Mouse (Mus musculus) gastrocnemius, adult 2 months (tissue): ENCODE measurements around the gene Leng8. TPM values are rescaled to one million over a fixed set of nuclear protein-coding genes. Genes with fewer than 3 reads are reported as not detected.
A peak's percentile ranks its signal among the peaks of the same experiment; 100 is the strongest.

Source experiments
- DNase-seq: peaks from one replicate; pipeline ENCODE4 v3.0.0; 2022
- H3K27ac ChIP-seq: fragments of 200-600 bp; 2 replicates; pipeline ENCODE4 v1.8.1; 2022; ENCODE audit warnings: mild to moderate bottlenecking
- H3K4me3 ChIP-seq: fragments of 200-600 bp; 2 replicates; pipeline ENCODE4 v1.8.1; 2022; ENCODE audit warnings: mild to moderate bottlenecking, moderate library complexity
- CTCF ChIP-seq: fragments of 200-600 bp; IDR thresholded peaks from 2 replicates; pipeline ENCODE4 v1.8.1; 2022; ENCODE audit warnings: antibody characterized with exemption, mild to moderate bottlenecking, moderate library complexity
- intact Hi-C: fragments of 180-260 bp; cut with DNase I; formaldehyde crosslinking; loops from one replicate; pipeline ENCODE4 v1.15.1; 2025
- total RNA-seq, 2 experiments: library from RNA; stranded (reverse); gene quantifications; 2 replicates each; pipeline ENCODE4 v1.2.3; 2021

Gene Leng8
- total RNA-seq, 2 experiments from 2014 or later = 44.5 to 45.4 TPM

GRCm38 (mm10) chr7:4143506-4143905, 6.7 kb downstream of the Leng8 start:
- intact Hi-C loops = loop anchor here (10.0 kb wide), 1 partner anchor 499 kb away; the partner anchor contains the start of gene Cnot3
- no peak for TF ChIP-seq CTCF
- DNase-seq = no peak
- Histone ChIP-seq H3K27ac (no peak overlapping the region), H3K4me3 (no peak overlapping the region)

- no peak for DNase-seq
- TF ChIP-seq CTCF = no peak
- intact Hi-C loops = loop anchor here (10.0 kb wide), 1 partner anchor 499 kb away; the partner anchor contains the start of gene Cnot3
- no peak overlapping the region for H3K27ac ChIP-seq
- no peak overlapping the region for H3K4me3 ChIP-seq
Observed at GRCm38 (mm10) chr7:4144046-4144445, 7.2 kb downstream of the Leng8 start.

GRCm38 (mm10) chr7:4144766-4145551, 8.1 kb downstream of the Leng8 start:
- TF ChIP-seq CTCF = no peak
- H3K4me3 ChIP-seq = no peak overlapping the region

GRCm38 (mm10) chr7:4145552-4146190, 8.8 kb downstream of the Leng8 start:
- intact Hi-C loops = loop anchor here (5.0 to 10.0 kb wide), 2 partner anchors 347 to 501 kb away; partner anchors contain the start of gene Cnot3
- Histone ChIP-seq H3K27ac (peak overlapping the region; percentile 21; the same call in 1 of the 2 replicates), H3K4me3 (no peak overlapping the region)
- peak; percentile 84 for TF ChIP-seq CTCF
- DNase-seq = peak; percentile 59

More at GRCm38 (mm10) chr7:4144766-4145551, 8.1 kb downstream of the Leng8 start:
- H3K27ac ChIP-seq = no peak overlapping the region
- intact Hi-C loops = loop anchor here (5.0 to 10.0 kb wide), 2 partner anchors 347 to 500 kb away; partner anchors contain the start of gene Cnot3
- no peak for DNase-seq

GRCm38 (mm10) chr7:4146241-4147180, 9.7 kb downstream of the Leng8 start:
- Histone ChIP-seq H3K27ac (peak overlapping the region; percentile 21; the same call in 1 of the 2 replicates), H3K4me3 (no peak overlapping the region)
- no peak for TF ChIP-seq CTCF
- no peak for DNase-seq
- intact Hi-C loops = loop anchor here (5.0 to 10.0 kb wide), 2 partner anchors 346 to 502 kb away; partner anchors contain the start of gene Cnot3

- Histone ChIP-seq H3K27ac (no peak overlapping the region), H3K4me3 (0 out of 2 replicates have a peak overlapping the region, but pooled peaks have one; percentile 92)
- intact Hi-C loops = loop anchor here (5.0 to 10.0 kb wide), 2 partner anchors 345 to 503 kb away; partner anchors contain the start of gene Cnot3
- no peak for TF ChIP-seq CTCF
- DNase-seq = no peak
Observed at GRCm38 (mm10) chr7:4147371-4147770, 10.5 kb downstream of the Leng8 start.

- peak overlapping the region; percentile 92 for H3K4me3 ChIP-seq
- intact Hi-C loops = loop anchor here (5.0 to 10.0 kb wide), 2 partner anchors 344 to 503 kb away; partner anchors contain the start of gene Cnot3
- TF ChIP-seq CTCF = no peak
- no peak for DNase-seq
- H3K27ac ChIP-seq = peak overlapping the region; percentile 100
Observed at GRCm38 (mm10) chr7:4147836-4148235, 11.0 kb downstream of the Leng8 start.

GRCm38 (mm10) chr7:4148341-4149208, 11.7 kb downstream of the Leng8 start:
- TF ChIP-seq CTCF = no peak
- peak overlapping the region; percentile 92 for H3K4me3 ChIP-seq
- intact Hi-C loops = loop anchor here (5.0 to 10.0 kb wide), 2 partner anchors 344 to 504 kb away; partner anchors contain the start of gene Cnot3
- no peak for DNase-seq
- H3K27ac ChIP-seq = peak overlapping the region; percentile 100

GRCm38 (mm10) chr7:4149209-4150054, 12.6 kb downstream of the Leng8 start:
- H3K27ac ChIP-seq = peak overlapping the region; percentile 100
- peak; percentile 93 for DNase-seq
- peak overlapping the region; percentile 92 for H3K4me3 ChIP-seq
- intact Hi-C loops = loop anchor here (2.0 to 10.0 kb wide), 3 partner anchors 13 to 505 kb away; partner anchors contain the start of genes Cnot3 and Leng8
- no peak for TF ChIP-seq CTCF

GRCm38 (mm10) chr7:4150059-4150541, 13.3 kb downstream of the Leng8 start, which contains the start of gene Leng9:
Leng9 (minus strand) TSS chr7:4150374.
- H3K27ac ChIP-seq = peak within 1 kb of the TSS; percentile 100
- peak within 1 kb of the TSS; percentile 92 for H3K4me3 ChIP-seq
- TF ChIP-seq CTCF = no peak
- DNase-seq = peak; percentile 51
- intact Hi-C loops = loop anchor here (2.0 kb wide), 1 partner anchor 13 kb away; the partner anchor contains the start of gene Leng8
